Mouse (Mus musculus) cerebellum, adult (tissue): ENCODE measurements around the gene Pou5f1.

ENCODE experiments used
- ATAC-seq: cut with Nextera tagmentation; 2 replicates; pipeline ENCODE4 v1.9.2; 2017; ENCODE audit warnings: mild to moderate bottlenecking, moderate library complexity, mixed read lengths; ENCODE audit not compliant: insufficient number of reproducible peaks, low FRiP score, low TSS enrichment

Pou5f1 gene

GRCm38 (mm10) chr17:35548636-35549035 lies 42.8 kb downstream of the Pou5f1 start:
- ATAC-seq: no peak

- peak; percentile 75 for ATAC-seq
Observed at GRCm38 (mm10) chr17:35549437-35550142, 43.8 kb downstream of the Pou5f1 start.

GRCm38 (mm10) chr17:35550143-35550494 lies 44.3 kb downstream of the Pou5f1 start:
- no peak for ATAC-seq

- no peak for ATAC-seq
Observed at GRCm38 (mm10) chr17:35550871-35551270, 45.1 kb downstream of the Pou5f1 start.

GRCm38 (mm10) chr17:35551881-35552414 lies 46.1 kb downstream of the Pou5f1 start, which contains the start of gene Cdsn:
Gene Cdsn (plus strand): TSS chr17:35552128.
- no peak for ATAC-seq

- ATAC-seq: no peak
Observed at GRCm38 (mm10) chr17:35554321-35554720, 48.5 kb downstream of the Pou5f1 start.

- no peak for ATAC-seq
Observed at GRCm38 (mm10) chr17:35554761-35555397, 49.1 kb downstream of the Pou5f1 start.

GRCm38 (mm10) chr17:35556186-35556765 lies 50.5 kb downstream of the Pou5f1 start:
- no peak for ATAC-seq

- ATAC-seq: no peak
Observed at GRCm38 (mm10) chr17:35556812-35557211, 51.0 kb downstream of the Pou5f1 start.

- no peak for ATAC-seq
Observed at GRCm38 (mm10) chr17:35557351-35557750, 51.5 kb downstream of the Pou5f1 start.

GRCm38 (mm10) chr17:35558216-35558615 lies 52.4 kb downstream of the Pou5f1 start:
- no peak for ATAC-seq
